Mouse (Mus musculus): ENCODE data around the gene Pygl. TPM values are rescaled to one million over a fixed set of nuclear protein-coding genes. Genes with fewer than 3 reads are reported as not detected.

Pygl gene
- polyA plus RNA-seq, 1 experiment from 2014 or later, result 34.7 TPM

- no peaks in the 10 kb centered on the region for H3K9me3 ChIP-seq (replicated peaks; ENCODE audit: control insufficient read depth, low read length)
These were observed 3.1 kb upstream of the Pygl start for GRCm38 (mm10) chr12:70234411-70234810.

GRCm38 (mm10) chr12:70233637-70234315 lies 2.5 kb upstream of the Pygl start:
- H3K9me3 ChIP-seq (replicated peaks; ENCODE audit: control insufficient read depth, low read length), result no peaks in the 10 kb centered on the region
- peaks cover 9% of the 10 kb centered on the region; the same call in 1 of the 2 replicates for H3K4me1 ChIP-seq (ENCODE audit: control insufficient read depth, insufficient read depth, low read length)
- H3K27ac ChIP-seq (ENCODE audit: low read depth, low read length), result no peak overlapping the region
- H3K4me3 ChIP-seq (ENCODE audit: low read depth, low read length), result no peak overlapping the region
- H3K4me2 ChIP-seq, result no peak overlapping the region
- WGBS (ENCODE audit: insufficient replicate concordance), result 76% methylated on average over 6 of the region's 6 CpGs
- no peaks in the 10 kb centered on the region for H3K27me3 ChIP-seq (ENCODE audit: control insufficient read depth, insufficient read depth, low read length)
- H3K36me3 ChIP-seq (ENCODE audit: control insufficient read depth, insufficient read depth, low read length), result no peaks in the 10 kb centered on the region
- ATAC-seq (replicated peaks; ENCODE audit: insufficient number of reproducible peaks, low FRiP score, low TSS enrichment), result no peak
- H3K9ac ChIP-seq (ENCODE audit: low read depth, low read length), result no peak overlapping the region

More at GRCm38 (mm10) chr12:70234411-70234810, 3.1 kb upstream of the Pygl start:
- Histone ChIP-seq H3K36me3 (ENCODE audit: control insufficient read depth, insufficient read depth, low read length) (no peaks in the 10 kb centered on the region), H3K4me1 (ENCODE audit: control insufficient read depth, insufficient read depth, low read length) (peaks cover 9% of the 10 kb centered on the region; the same call in 1 of the 2 replicates), H3K27ac (ENCODE audit: low read depth, low read length) (no peak overlapping the region), H3K27me3 (ENCODE audit: control insufficient read depth, insufficient read depth, low read length) (no peaks in the 10 kb centered on the region), H3K9ac (ENCODE audit: low read depth, low read length) (no peak overlapping the region), H3K4me3 (ENCODE audit: low read depth, low read length) (no peak overlapping the region), H3K4me2 (no peak overlapping the region)
- 42% methylated on average over 6 of the region's 6 CpGs for WGBS (ENCODE audit: insufficient replicate concordance)
- no peak for ATAC-seq (replicated peaks; ENCODE audit: insufficient number of reproducible peaks, low FRiP score, low TSS enrichment)

- no peaks in the 10 kb centered on the region for H3K9me3 ChIP-seq (replicated peaks; ENCODE audit: control insufficient read depth, low read length)
- H3K4me2 ChIP-seq, result no peak overlapping the region
- H3K9ac ChIP-seq (ENCODE audit: low read depth, low read length), result no peak overlapping the region
- H3K27ac ChIP-seq (ENCODE audit: low read depth, low read length), result no peak overlapping the region; the same call in 1 of the 2 replicates
- no peak overlapping the region for H3K4me3 ChIP-seq (ENCODE audit: low read depth, low read length)
- ATAC-seq (replicated peaks; ENCODE audit: insufficient number of reproducible peaks, low FRiP score, low TSS enrichment), result no peak
- peaks cover 9% of the 10 kb centered on the region for H3K4me1 ChIP-seq (ENCODE audit: control insufficient read depth, insufficient read depth, low read length)
- no peaks in the 10 kb centered on the region for H3K27me3 ChIP-seq (ENCODE audit: control insufficient read depth, insufficient read depth, low read length)
- 59% methylated on average over 5 of the region's 5 CpGs for WGBS (ENCODE audit: insufficient replicate concordance)
- H3K36me3 ChIP-seq (ENCODE audit: control insufficient read depth, insufficient read depth, low read length), result no peaks in the 10 kb centered on the region
These were observed 794 bp upstream of the Pygl start for GRCm38 (mm10) chr12:70232020-70232544.

DNA sequence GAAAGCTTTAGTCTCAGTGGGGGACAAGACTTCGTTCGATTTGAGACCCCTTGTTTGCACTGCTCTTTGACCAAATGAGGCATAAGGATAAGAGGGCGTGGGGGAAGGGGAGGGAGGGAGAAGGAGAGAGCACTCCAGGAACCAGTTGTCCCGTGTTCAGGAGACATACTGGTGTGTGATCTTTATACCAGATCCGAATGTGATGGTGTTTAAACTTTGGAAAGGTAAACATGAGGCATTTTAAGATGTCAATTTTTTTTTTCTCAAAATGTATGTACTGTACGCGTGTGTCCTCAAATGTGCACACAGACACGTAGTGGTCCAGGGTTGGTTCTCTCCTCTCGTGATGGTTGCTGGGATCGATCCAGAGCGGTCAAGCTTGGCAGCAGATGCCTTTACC lies 3.1 kb downstream of the Pygl start:
- WGBS (ENCODE audit: insufficient replicate concordance), result 58% methylated on average over 11 of the region's 11 CpGs
- Histone ChIP-seq H3K27me3 (ENCODE audit: control insufficient read depth, insufficient read depth, low read length) (no peaks in the 10 kb centered on the region), H3K9ac (ENCODE audit: low read depth, low read length) (peak overlapping the region; percentile 77), H3K4me1 (ENCODE audit: control insufficient read depth, insufficient read depth, low read length) (peaks cover 16% of the 10 kb centered on the region), H3K27ac (ENCODE audit: low read depth, low read length) (peak overlapping the region; percentile 58; the same call in 1 of the 2 replicates), H3K36me3 (ENCODE audit: control insufficient read depth, insufficient read depth, low read length) (no peaks in the 10 kb centered on the region), H3K4me2 (peak overlapping the region; percentile 92), H3K9me3 (replicated peaks; ENCODE audit: control insufficient read depth, low read length) (no peaks in the 10 kb centered on the region), H3K4me3 (ENCODE audit: low read depth, low read length) (peak overlapping the region; percentile 62)
- no peak for ATAC-seq (replicated peaks; ENCODE audit: insufficient number of reproducible peaks, low FRiP score, low TSS enrichment)

DNA sequence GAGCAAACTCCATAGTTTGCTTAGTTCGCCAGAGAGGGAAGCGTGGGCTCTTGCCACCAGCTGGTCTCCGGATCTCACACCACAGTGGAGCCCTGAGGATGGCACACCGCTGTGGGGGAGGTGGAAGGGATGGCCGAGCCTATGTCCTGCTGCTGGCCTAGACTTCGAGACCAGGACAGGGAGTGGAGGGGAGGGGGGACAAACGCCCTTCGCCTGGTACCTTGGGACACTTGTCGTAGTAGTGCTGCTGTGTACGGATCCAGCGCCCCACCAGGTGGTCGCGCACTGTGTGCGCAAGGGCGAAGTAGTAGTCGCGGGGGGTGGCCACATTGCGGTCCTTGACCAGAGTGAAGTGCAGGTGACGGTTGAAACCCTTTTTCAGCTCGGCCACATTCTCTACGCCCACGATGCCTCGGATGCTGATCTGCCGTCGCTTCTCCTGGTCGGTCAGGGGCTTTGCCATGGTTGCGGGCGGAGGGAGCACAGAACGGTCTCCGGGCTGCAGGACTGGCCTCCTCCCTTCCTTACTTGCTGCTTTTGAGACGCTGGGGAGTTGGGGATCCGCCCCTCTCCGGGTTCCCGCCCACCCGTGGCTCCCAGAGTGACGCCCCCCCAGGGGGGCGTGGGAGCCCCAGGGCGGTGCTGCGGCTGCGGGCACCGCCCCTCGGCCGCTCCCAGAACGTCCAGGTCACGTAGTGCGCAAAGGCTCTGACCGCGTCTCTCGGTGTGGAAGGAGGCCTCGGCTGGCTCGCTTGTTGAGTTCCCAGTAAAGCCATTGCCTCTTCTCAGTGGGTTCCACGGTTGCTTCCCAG lies 4.0 kb downstream of the Pygl start:
- peak overlapping the region; percentile 92 for H3K4me2 ChIP-seq
- no peaks in the 10 kb centered on the region for H3K9me3 ChIP-seq (replicated peaks; ENCODE audit: control insufficient read depth, low read length)
- no peaks in the 10 kb centered on the region for H3K27me3 ChIP-seq (ENCODE audit: control insufficient read depth, insufficient read depth, low read length)
- peak overlapping the region; percentile 77 for H3K9ac ChIP-seq (ENCODE audit: low read depth, low read length)
- WGBS (ENCODE audit: insufficient replicate concordance), result 2% methylated on average over 51 of the region's 52 CpGs
- peak overlapping the region; percentile 58 for H3K27ac ChIP-seq (ENCODE audit: low read depth, low read length)
- peak overlapping the region; percentile 62 for H3K4me3 ChIP-seq (ENCODE audit: low read depth, low read length)
- peak; percentile 93 for ATAC-seq (replicated peaks; ENCODE audit: insufficient number of reproducible peaks, low FRiP score, low TSS enrichment)
- H3K4me1 ChIP-seq (ENCODE audit: control insufficient read depth, insufficient read depth, low read length), result peaks cover 16% of the 10 kb centered on the region
- H3K36me3 ChIP-seq (ENCODE audit: control insufficient read depth, insufficient read depth, low read length), result no peaks in the 10 kb centered on the region

DNA sequence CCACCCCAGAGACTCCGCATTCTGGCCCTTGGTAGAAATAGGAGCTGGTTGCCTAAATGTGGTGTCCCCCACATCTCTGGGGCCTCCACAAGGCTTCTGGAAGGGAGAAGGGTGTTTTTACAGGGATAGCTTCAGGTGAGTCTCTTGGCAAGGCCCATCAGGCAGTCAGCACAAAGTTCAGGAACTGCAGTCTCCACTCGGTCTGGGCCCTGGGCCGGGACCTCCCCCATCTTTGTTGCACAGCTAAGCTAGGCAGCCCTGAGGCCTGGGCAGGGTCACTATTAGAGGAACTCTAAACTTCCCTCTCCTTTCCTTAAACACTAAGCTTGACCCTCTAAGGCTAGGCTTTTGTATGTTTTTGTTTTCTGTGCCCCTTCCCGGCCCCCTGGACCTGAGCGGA lies 4.6 kb downstream of the Pygl start:
- H3K27ac ChIP-seq (ENCODE audit: low read depth, low read length), result peak overlapping the region; percentile 58; the same call in 1 of the 2 replicates
- H3K9me3 ChIP-seq (replicated peaks; ENCODE audit: control insufficient read depth, low read length), result no peaks in the 10 kb centered on the region
- peak overlapping the region; percentile 77 for H3K9ac ChIP-seq (ENCODE audit: low read depth, low read length)
- no peak for ATAC-seq (replicated peaks; ENCODE audit: insufficient number of reproducible peaks, low FRiP score, low TSS enrichment)
- peak overlapping the region; percentile 92 for H3K4me2 ChIP-seq
- no peaks in the 10 kb centered on the region for H3K27me3 ChIP-seq (ENCODE audit: control insufficient read depth, insufficient read depth, low read length)
- peak overlapping the region; percentile 62 for H3K4me3 ChIP-seq (ENCODE audit: low read depth, low read length)
- 28% methylated on average over 5 of the region's 5 CpGs for WGBS (ENCODE audit: insufficient replicate concordance)
- peaks cover 13% of the 10 kb centered on the region for H3K4me1 ChIP-seq (ENCODE audit: control insufficient read depth, insufficient read depth, low read length)
- no peaks in the 10 kb centered on the region for H3K36me3 ChIP-seq (ENCODE audit: control insufficient read depth, insufficient read depth, low read length)

- H3K9ac ChIP-seq (ENCODE audit: low read depth, low read length), result no peak overlapping the region
- WGBS (ENCODE audit: insufficient replicate concordance), result 46% methylated on average over 4 of the region's 4 CpGs
- no peak for ATAC-seq (replicated peaks; ENCODE audit: insufficient number of reproducible peaks, low FRiP score, low TSS enrichment)
These were observed 8.0 kb downstream of the Pygl start for GRCm38 (mm10) chr12:70223331-70223730.

GRCm38 (mm10) chr12:70221425-70221824 lies 9.9 kb downstream of the Pygl start:
- 81% methylated on average over 5 of the region's 5 CpGs for WGBS (ENCODE audit: insufficient replicate concordance)
- ATAC-seq (replicated peaks; ENCODE audit: insufficient number of reproducible peaks, low FRiP score, low TSS enrichment), result no peak
- Histone ChIP-seq H3K4me3 (ENCODE audit: low read depth, low read length) (no peak overlapping the region), H3K27ac (ENCODE audit: low read depth, low read length) (no peak overlapping the region), H3K27me3 (ENCODE audit: control insufficient read depth, insufficient read depth, low read length) (no peaks in the 10 kb centered on the region), H3K9ac (ENCODE audit: low read depth, low read length) (no peak overlapping the region), H3K4me1 (ENCODE audit: control insufficient read depth, insufficient read depth, low read length) (peaks cover under 1% of the 10 kb centered on the region), H3K4me2 (no peak overlapping the region), H3K36me3 (ENCODE audit: control insufficient read depth, insufficient read depth, low read length) (no peaks in the 10 kb centered on the region), H3K9me3 (replicated peaks; ENCODE audit: control insufficient read depth, low read length) (no peaks in the 10 kb centered on the region)

More at GRCm38 (mm10) chr12:70223331-70223730, 8.0 kb downstream of the Pygl start:
- Histone ChIP-seq H3K36me3 (ENCODE audit: control insufficient read depth, insufficient read depth, low read length) (no peaks in the 10 kb centered on the region), H3K9me3 (replicated peaks; ENCODE audit: control insufficient read depth, low read length) (no peaks in the 10 kb centered on the region), H3K27ac (ENCODE audit: low read depth, low read length) (no peak overlapping the region), H3K4me1 (ENCODE audit: control insufficient read depth, insufficient read depth, low read length) (peaks cover 7% of the 10 kb centered on the region), H3K27me3 (ENCODE audit: control insufficient read depth, insufficient read depth, low read length) (no peaks in the 10 kb centered on the region), H3K4me3 (ENCODE audit: low read depth, low read length) (no peak overlapping the region), H3K4me2 (no peak overlapping the region)
